Mouse (Mus musculus) liver, embryonic 11.5 days (tissue): ENCODE measurements around the gene Ripor3. TPM values are rescaled to one million over a fixed set of nuclear protein-coding genes. Genes with fewer than 3 reads are reported as not detected.

ENCODE experiments used
- ATAC-seq: fragments of 200-750 bp; cut with Nextera tagmentation; replicated peaks from 2 replicates; pipeline ENCODE4 v1.8.0; 2017; ENCODE audit warnings: moderate number of reproducible peaks, mild to moderate bottlenecking, moderate TSS enrichment, moderate library complexity; ENCODE audit not compliant: low FRiP score
- DNase-seq: peaks from one replicate; pipeline ENCODE4 v3.0.0-alpha.2; 2017; ENCODE audit warnings: low spot score
- H3K27ac ChIP-seq: fragments of 300-500 bp; sonication (generic); 2 replicates; pipeline ENCODE4 v1.5.1; 2014; ENCODE audit warnings: mild to moderate bottlenecking, low read depth, low read length, control low read depth
- H3K27me3 ChIP-seq: fragments of 300-500 bp; sonication (generic); replicated peaks from 2 replicates; pipeline ENCODE4 v1.6.1; 2014; ENCODE audit warnings: low read length, mixed read lengths; ENCODE audit not compliant: control insufficient read depth, insufficient read depth
- H3K36me3 ChIP-seq: fragments of 300-500 bp; sonication (generic); 2 replicates; pipeline ENCODE4 v1.6.1; 2014; ENCODE audit warnings: mild to moderate bottlenecking, low read length, moderate library complexity, mixed read lengths; ENCODE audit not compliant: control insufficient read depth, insufficient read depth
- H3K4me1 ChIP-seq: fragments of 300-500 bp; sonication (generic); replicated peaks from 2 replicates; pipeline ENCODE4 v1.6.1; 2014; ENCODE audit warnings: low read length, mixed read lengths; ENCODE audit not compliant: control insufficient read depth, insufficient read depth
- H3K4me2 ChIP-seq: fragments of 300-500 bp; sonication (generic); 2 replicates; pipeline ENCODE4 v1.6.1; 2014; ENCODE audit warnings: mild to moderate bottlenecking, control low read depth, moderate library complexity
- H3K4me3 ChIP-seq: fragments of 300-500 bp; sonication (generic); 2 replicates; pipeline ENCODE4 v1.5.1; 2014; ENCODE audit warnings: low read depth, low read length, control low read depth
- H3K9ac ChIP-seq: fragments of 300-500 bp; sonication (generic); 2 replicates; pipeline ENCODE4 v1.6.1; 2014; ENCODE audit warnings: low read depth, low read length, control low read depth
- H3K9me3 ChIP-seq: fragments of 300-500 bp; sonication (generic); 2 replicates; pipeline ENCODE4 v1.6.1; 2016; ENCODE audit warnings: low read length, inconsistent platforms, mixed read lengths; ENCODE audit not compliant: control insufficient read depth
- WGBS: fragments of 180-500 bp; shearing (Covaris S2); extraction: QIAGEN DNeasy Blood & Tissue Kit; methylation state at CpG from one replicate; pipeline ENCODE4 v1.1.7; 2014; 5-methylcytosine and 5-hydroxymethylcytosine counted together
- polyA plus RNA-seq: library from polyadenylated mRNA; unstranded; fragments of >200 nt; fragmentation: Nextera tagmentation; extraction: Ambion mirVana; gene quantifications from 2 replicates; pipeline ENCODE4 v1.2.1, GENCODE M21; 2014

Ripor3 gene
- polyA plus RNA-seq, 1 experiment from 2014 or later = 3.1 TPM

- Histone ChIP-seq H3K9ac (no peak overlapping the region), H3K4me3 (no peak overlapping the region)
Observed at GRCm38 (mm10) chr2:167942926-167943633, 67.3 kb downstream of the Ripor3 start.

GRCm38 (mm10) chr2:167942199-167942925, 68.1 kb downstream of the Ripor3 start:
- Histone ChIP-seq H3K4me1 (peaks cover 67% of the 10 kb centered on the region), H3K9me3 (no peaks in the 10 kb centered on the region), H3K27me3 (no peaks in the 10 kb centered on the region), H3K4me3 (no peak overlapping the region), H3K9ac (no peak overlapping the region), H3K4me2 (peak overlapping the region; percentile 26), H3K36me3 (no peaks in the 10 kb centered on the region), H3K27ac (peak overlapping the region; percentile 4; the same call in 1 of the 2 replicates)
- ATAC-seq (no peak; the same call in 1 of the 2 replicates), DNase-seq (no peak)
- 44% methylated on average over 8 of the region's 8 CpGs for WGBS

More at GRCm38 (mm10) chr2:167942926-167943633, 67.3 kb downstream of the Ripor3 start:
- Histone ChIP-seq H3K36me3 (no peaks in the 10 kb centered on the region), H3K27ac (no peak overlapping the region), H3K4me2 (peak overlapping the region; percentile 26), H3K27me3 (no peaks in the 10 kb centered on the region), H3K9me3 (no peaks in the 10 kb centered on the region), H3K4me1 (peaks cover 73% of the 10 kb centered on the region)
- ATAC-seq (no peak), DNase-seq (no peak)
- WGBS = 45% methylated on average over 12 of the region's 12 CpGs

- Histone ChIP-seq H3K27me3 (no peaks in the 10 kb centered on the region), H3K4me3 (no peak overlapping the region), H3K4me1 (peaks cover 64% of the 10 kb centered on the region), H3K27ac (no peak overlapping the region), H3K4me2 (peak overlapping the region; percentile 26), H3K36me3 (no peaks in the 10 kb centered on the region), H3K9ac (no peak overlapping the region; the same call in 1 of the 2 replicates), H3K9me3 (no peaks in the 10 kb centered on the region)
- 53% methylated on average over 6 of the region's 6 CpGs for WGBS
- DNase-seq = no peak
- no peak for ATAC-seq
Observed at GRCm38 (mm10) chr2:167941745-167942176, 68.7 kb downstream of the Ripor3 start.

GRCm38 (mm10) chr2:167941320-167941719, 69.1 kb downstream of the Ripor3 start:
- Histone ChIP-seq H3K9ac (no peak overlapping the region; the same call in 1 of the 2 replicates), H3K4me3 (no peak overlapping the region), H3K27ac (no peak overlapping the region), H3K36me3 (no peaks in the 10 kb centered on the region), H3K9me3 (no peaks in the 10 kb centered on the region), H3K4me2 (no peak overlapping the region), H3K27me3 (no peaks in the 10 kb centered on the region), H3K4me1 (peaks cover 59% of the 10 kb centered on the region)
- ATAC-seq (no peak), DNase-seq (no peak)
- 81% methylated on average over 4 of the region's 4 CpGs for WGBS

GRCm38 (mm10) chr2:167940636-167941035, 69.8 kb downstream of the Ripor3 start:
- Histone ChIP-seq H3K4me3 (no peak overlapping the region), H3K27ac (no peak overlapping the region), H3K36me3 (no peaks in the 10 kb centered on the region), H3K27me3 (no peaks in the 10 kb centered on the region), H3K4me1 (peaks cover 55% of the 10 kb centered on the region), H3K9ac (no peak overlapping the region), H3K9me3 (no peaks in the 10 kb centered on the region), H3K4me2 (no peak overlapping the region)
- 82% methylated on average over 11 of the region's 11 CpGs for WGBS
- no peak for ATAC-seq
- DNase-seq = no peak

- Histone ChIP-seq H3K27me3 (no peaks in the 10 kb centered on the region), H3K4me2 (no peak overlapping the region), H3K9me3 (no peaks in the 10 kb centered on the region), H3K4me3 (no peak overlapping the region), H3K27ac (no peak overlapping the region; the same call in 1 of the 2 replicates), H3K36me3 (no peaks in the 10 kb centered on the region; the same call in 1 of the 2 replicates), H3K9ac (no peak overlapping the region), H3K4me1 (peaks cover 52% of the 10 kb centered on the region)
- WGBS = 64% methylated on average over 11 of the region's 11 CpGs
- ATAC-seq (no peak), DNase-seq (no peak)
Observed at GRCm38 (mm10) chr2:167939632-167940399, 70.6 kb downstream of the Ripor3 start.

GRCm38 (mm10) chr2:167939204-167939603, 71.2 kb downstream of the Ripor3 start:
- H3K27ac ChIP-seq = no peak overlapping the region
- WGBS = 71% methylated on average over 4 of the region's 4 CpGs
- ATAC-seq = no peak

GRCm38 (mm10) chr2:167938786-167939185, 71.6 kb downstream of the Ripor3 start:
- Histone ChIP-seq H3K4me3 (no peak overlapping the region), H3K27ac (no peak overlapping the region), H3K9me3 (no peaks in the 10 kb centered on the region), H3K4me1 (peaks cover 47% of the 10 kb centered on the region), H3K27me3 (no peaks in the 10 kb centered on the region), H3K9ac (no peak overlapping the region), H3K36me3 (no peaks in the 10 kb centered on the region; the same call in 1 of the 2 replicates), H3K4me2 (no peak overlapping the region)
- ATAC-seq (no peak), DNase-seq (no peak)
- 75% methylated on average over 3 of the region's 3 CpGs for whole genome bisulfite sequencing

More at GRCm38 (mm10) chr2:167939204-167939603, 71.2 kb downstream of the Ripor3 start:
- Histone ChIP-seq H3K9ac (no peak overlapping the region), H3K9me3 (no peaks in the 10 kb centered on the region), H3K27me3 (no peaks in the 10 kb centered on the region), H3K36me3 (no peaks in the 10 kb centered on the region; the same call in 1 of the 2 replicates), H3K4me1 (peaks cover 47% of the 10 kb centered on the region), H3K4me3 (no peak overlapping the region), H3K4me2 (no peak overlapping the region)
- no peak for DNase-seq
